Mouse (Mus musculus): ENCODE measurements around the gene Atf6. TPM values are rescaled to one million over a fixed set of nuclear protein-coding genes. Genes with fewer than 3 reads are reported as not detected.
A peak's percentile ranks its signal among the peaks of the same experiment; 100 is the strongest.

Gene Atf6
- polyA plus RNA-seq, 1 experiment from 2014 or later, result 6.2 TPM

- H3K4me1 ChIP-seq (replicated peaks; ENCODE audit: control insufficient read depth, insufficient read depth), result no peaks in the 10 kb centered on the region
- 48% methylated on average over 5 of the region's 5 CpGs for WGBS
- no peak overlapping the region for H3K4me3 ChIP-seq (ENCODE audit: low read depth, low read length)
- H3K9me3 ChIP-seq (ENCODE audit: control insufficient read depth, low read length), result no peaks in the 10 kb centered on the region
- H3K27me3 ChIP-seq (ENCODE audit: control insufficient read depth, insufficient read depth, low read length), result no peaks in the 10 kb centered on the region
- no peaks in the 10 kb centered on the region for H3K36me3 ChIP-seq (ENCODE audit: control insufficient read depth, insufficient read depth, low read length)
- ATAC-seq (ENCODE audit: low FRiP score, low TSS enrichment) (peak; percentile 25; the same call in 1 of the 2 replicates), DNase-seq (ENCODE audit: low spot score) (no peak)
- TF ChIP-seq CTCF (IDR thresholded peaks at IDR 0.05; ENCODE audit: low read depth) (no peak), EP300 (optimal IDR thresholded peaks at IDR 0.05) (no peak)
- no peak overlapping the region for H3K9ac ChIP-seq (ENCODE audit: low read length)
- no peak overlapping the region for H3K27ac ChIP-seq (replicated peaks)
- H3K4me2 ChIP-seq (replicated peaks; ENCODE audit: low read depth), result no peak overlapping the region
Measured at GRCm38 (mm10) chr1:170655280-170655917, 212.2 kb downstream of the Atf6 start.

Other genes with a start within 250 kb of the Atf6 start
- 31.8 and 33.6 TPM in 2 replicates for gene Olfml2b, start 223.2 kb downstream of the Atf6 start, polyA plus RNA-seq (2015; fragmentation: Nextera tagmentation; extraction: Ambion mirVana)
- 0.67 and 1.4 TPM in 2 replicates for gene Gm26620, start 17.3 kb upstream of the Atf6 start, polyA plus RNA-seq (2015; fragmentation: Nextera tagmentation; extraction: Ambion mirVana)
- 23.8 and 23.9 TPM in 2 replicates for gene Dusp12, start 17.8 kb upstream of the Atf6 start, polyA plus RNA-seq (2015; fragmentation: Nextera tagmentation; extraction: Ambion mirVana)
- 0.10 and 0.12 TPM in 2 replicates for gene Fcrlb, start 45.2 kb upstream of the Atf6 start, polyA plus RNA-seq (2015; fragmentation: Nextera tagmentation; extraction: Ambion mirVana)
- 0.29 and 0.38 TPM in 2 replicates for gene Fcrla, start 59.8 kb upstream of the Atf6 start, polyA plus RNA-seq (2015; fragmentation: Nextera tagmentation; extraction: Ambion mirVana)
- 5.3 and 5.6 TPM in 2 replicates for gene Fcgr2b, start 108.8 kb upstream of the Atf6 start, polyA plus RNA-seq (2015; fragmentation: Nextera tagmentation; extraction: Ambion mirVana)
- gene Fcgr4, start 151.1 kb upstream of the Atf6 start, polyA plus RNA-seq (2015; fragmentation: Nextera tagmentation; extraction: Ambion mirVana), result 1.1 and 1.2 TPM in 2 replicates
- 17.9 and 21.0 TPM in 2 replicates for gene Fcgr3, start 197.2 kb upstream of the Atf6 start, polyA plus RNA-seq (2015; fragmentation: Nextera tagmentation; extraction: Ambion mirVana)
- 3.7 and 4.0 TPM in 2 replicates for gene Cfap126, start 246.1 kb upstream of the Atf6 start, polyA plus RNA-seq (2015; fragmentation: Nextera tagmentation; extraction: Ambion mirVana)

Measured in stomach, postnatal 0 days (tissue).